Mouse (Mus musculus): ENCODE measurements around the gene Tenm3.

The Tenm3 gene

GRCm38 (mm10) chr8:48236968-48237367 is 606.8 kb downstream of the Tenm3 start:
- no peak for DNase-seq

GRCm38 (mm10) chr8:48232927-48233326 is 610.8 kb downstream of the Tenm3 start:
- DNase-seq = no peak

DNA sequence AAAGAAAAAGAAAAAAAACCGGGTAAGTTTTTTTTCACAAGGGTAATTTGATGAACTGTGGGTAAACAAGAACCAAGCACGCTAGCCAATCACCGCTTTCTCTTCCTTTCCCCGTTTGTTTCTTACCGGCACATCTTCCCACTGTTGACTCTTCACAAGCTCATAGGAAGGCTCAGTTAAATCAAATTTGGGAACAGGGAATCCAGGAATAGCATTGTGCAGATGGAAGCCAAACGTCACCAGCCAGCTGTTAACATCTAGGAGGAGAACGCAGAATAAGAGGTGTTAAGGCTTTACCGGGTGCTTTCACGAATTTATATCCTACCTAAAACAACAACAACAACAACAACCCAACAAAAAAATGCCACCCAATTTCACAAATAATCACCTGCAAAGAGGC is 611.9 kb downstream of the Tenm3 start:
- no peak for DNase-seq

DNA sequence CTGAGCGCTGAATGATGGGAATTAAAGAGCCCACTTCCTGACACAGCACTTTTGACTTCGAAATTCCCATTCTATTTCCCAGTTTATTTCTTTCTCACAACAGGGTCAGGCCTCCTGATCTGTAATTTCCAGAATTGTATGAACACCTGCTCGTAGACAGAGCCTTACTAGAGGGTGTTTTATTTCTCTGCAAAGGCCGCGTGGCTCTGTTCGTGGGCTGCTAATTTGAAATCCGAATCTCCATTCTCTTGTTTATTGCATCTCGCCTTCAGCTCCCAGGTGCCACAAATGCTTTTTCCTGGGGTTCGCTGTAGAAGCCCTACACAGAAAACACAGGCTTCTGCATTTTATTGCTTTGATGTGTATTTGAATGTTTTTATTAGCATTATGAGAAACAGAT is 612.4 kb downstream of the Tenm3 start:
- no peak for DNase-seq

GRCm38 (mm10) chr8:48228676-48229075 is 615.1 kb downstream of the Tenm3 start:
- no peak for DNase-seq

GRCm38 (mm10) chr8:48224753-48225152 is 619.0 kb downstream of the Tenm3 start:
- no peak for DNase-seq

DNA sequence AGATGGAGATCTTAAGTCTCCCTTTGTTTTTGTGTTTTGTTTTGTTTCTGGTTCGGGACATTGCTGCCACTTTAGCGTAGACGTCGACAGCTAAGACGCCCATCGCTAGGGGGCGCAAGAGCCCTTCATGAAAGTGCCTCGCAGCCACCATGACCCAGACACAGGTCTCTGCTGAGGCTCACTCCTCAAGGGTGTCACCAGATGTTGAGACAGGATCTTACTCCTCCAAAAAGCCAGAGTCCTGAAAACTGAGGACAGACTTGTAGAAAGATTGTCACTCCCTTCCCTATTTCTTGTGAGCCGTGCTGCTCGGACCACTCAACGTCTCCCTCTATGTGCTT is 621.4 kb downstream of the Tenm3 start:
- peak; percentile 90 for DNase-seq

- peak; percentile 11 for DNase-seq
Measured at GRCm38 (mm10) chr8:48221724-48222428, 621.9 kb downstream of the Tenm3 start.

- DNase-seq = peak; percentile 7
Measured at GRCm38 (mm10) chr8:48221304-48221703, 622.4 kb downstream of the Tenm3 start.

DNA sequence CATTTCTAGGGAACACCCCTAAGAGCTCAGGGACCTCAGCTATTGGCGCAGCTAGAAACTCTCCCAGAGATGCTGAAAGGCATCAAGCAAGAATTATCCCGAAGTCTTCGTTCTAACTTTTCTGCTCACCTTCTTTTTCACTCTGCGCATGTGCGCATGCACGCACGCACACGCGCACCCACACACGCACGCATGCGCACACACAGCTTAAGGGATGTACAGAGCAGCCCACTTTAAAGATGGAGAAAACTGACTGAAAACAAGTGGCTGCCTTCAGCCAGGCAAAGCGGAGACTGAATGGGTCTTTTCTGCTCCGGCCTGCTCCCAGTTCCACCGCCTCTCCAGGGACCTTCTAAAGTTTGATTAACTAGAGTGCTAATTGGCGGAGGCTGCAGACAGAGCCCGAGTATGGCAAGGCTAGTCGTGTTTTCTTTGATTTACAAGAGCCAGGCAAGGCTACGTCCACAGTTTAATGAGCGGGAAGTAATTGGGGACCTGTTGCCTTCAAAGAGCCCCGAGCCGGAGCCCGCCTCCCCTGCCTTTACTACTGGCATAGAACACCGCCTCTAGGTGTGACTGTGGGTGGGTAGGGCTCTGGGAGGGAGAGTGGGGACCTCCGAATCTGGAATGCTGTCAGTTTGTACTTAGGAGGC is 623.1 kb downstream of the Tenm3 start:
- no peak for DNase-seq

DNA sequence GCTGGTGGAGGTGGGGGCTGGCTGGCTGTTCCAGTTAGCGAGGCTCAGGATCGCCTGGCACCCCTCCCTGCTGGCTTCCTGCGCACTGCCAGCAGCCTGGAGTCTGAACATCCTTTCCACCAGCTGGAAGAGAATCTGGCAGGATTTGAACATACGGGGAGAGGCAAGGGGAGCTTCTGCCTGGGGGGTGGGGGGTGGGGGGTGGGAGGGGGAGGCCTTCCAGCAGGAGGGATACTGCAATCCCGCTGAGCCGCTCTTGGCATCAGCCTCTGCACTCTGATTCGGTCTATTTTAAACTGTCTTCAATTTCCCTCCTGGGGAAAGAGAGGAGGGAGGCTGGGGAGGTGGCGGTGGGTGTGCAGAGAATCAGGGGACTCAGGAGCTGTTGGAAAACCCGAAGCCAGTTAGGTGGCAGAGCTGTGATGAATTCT is 628.7 kb downstream of the Tenm3 start:
- no peak for DNase-seq

- no peak for DNase-seq
Measured at GRCm38 (mm10) chr8:48214386-48214785, 629.4 kb downstream of the Tenm3 start.

DNA sequence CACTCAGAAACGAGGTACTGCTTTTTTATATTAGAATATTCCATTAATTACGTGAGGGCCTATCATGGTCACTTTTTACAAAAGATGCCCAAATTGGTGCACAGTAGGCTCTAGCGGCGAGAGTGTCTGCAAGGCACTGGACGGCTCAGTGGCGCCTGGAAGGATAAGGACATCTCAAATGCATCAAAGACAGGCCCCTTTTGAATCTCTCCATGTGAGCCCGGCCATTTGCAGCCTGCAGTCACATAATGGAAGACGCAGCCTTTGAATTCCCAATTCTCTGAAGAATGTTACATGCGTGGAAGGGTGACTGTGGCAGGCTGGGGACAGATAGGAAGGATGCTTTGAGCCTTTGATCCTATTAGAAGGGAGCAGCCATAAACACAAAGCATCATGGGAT is 631.8 kb downstream of the Tenm3 start:
- DNase-seq = no peak

GRCm38 (mm10) chr8:48207567-48207966 is 636.2 kb downstream of the Tenm3 start:
- no peak for DNase-seq

DNA sequence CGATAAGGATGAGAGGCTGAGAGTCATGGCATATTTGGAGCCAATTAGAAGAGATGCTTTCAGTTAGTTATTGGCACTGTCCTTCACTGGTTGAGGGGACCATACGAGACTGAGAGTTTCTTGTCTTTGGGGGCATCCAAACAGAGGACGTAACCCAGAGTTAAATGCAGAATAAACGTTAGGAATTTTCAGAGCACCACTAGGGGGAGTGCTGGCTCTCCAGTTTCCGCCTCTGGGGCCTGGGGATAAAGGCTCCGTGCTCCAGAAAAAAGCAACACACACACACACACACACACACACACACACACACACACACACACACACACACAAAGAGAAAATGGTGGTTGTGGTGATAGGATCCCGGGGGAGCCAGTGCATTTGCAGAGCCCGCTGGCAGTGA is 636.8 kb downstream of the Tenm3 start:
- no peak for DNase-seq

DNA sequence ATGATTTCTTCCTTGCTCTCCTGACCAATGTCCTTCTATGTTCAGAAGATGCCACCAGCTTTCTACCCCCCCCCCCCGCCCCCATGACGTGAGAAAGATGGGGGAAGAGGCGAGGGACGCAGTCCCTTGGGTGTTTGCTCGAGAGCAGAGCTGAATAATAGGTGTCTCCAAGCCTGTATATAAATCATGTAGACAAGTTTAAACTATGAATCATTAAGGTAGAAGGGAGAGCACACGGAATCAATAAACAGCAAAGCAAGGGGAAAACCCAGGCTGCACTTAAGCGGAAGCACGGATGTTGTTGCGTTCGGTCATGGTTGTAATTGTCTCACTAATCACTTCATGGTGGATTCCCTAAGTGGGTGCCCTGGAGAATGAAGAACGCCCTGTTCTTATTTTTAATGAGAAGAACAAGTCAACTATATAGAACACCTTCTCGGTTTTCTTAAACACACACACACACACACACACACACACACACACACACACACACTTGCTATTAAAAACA is 638.9 kb downstream of the Tenm3 start:
- no peak for DNase-seq

DNA sequence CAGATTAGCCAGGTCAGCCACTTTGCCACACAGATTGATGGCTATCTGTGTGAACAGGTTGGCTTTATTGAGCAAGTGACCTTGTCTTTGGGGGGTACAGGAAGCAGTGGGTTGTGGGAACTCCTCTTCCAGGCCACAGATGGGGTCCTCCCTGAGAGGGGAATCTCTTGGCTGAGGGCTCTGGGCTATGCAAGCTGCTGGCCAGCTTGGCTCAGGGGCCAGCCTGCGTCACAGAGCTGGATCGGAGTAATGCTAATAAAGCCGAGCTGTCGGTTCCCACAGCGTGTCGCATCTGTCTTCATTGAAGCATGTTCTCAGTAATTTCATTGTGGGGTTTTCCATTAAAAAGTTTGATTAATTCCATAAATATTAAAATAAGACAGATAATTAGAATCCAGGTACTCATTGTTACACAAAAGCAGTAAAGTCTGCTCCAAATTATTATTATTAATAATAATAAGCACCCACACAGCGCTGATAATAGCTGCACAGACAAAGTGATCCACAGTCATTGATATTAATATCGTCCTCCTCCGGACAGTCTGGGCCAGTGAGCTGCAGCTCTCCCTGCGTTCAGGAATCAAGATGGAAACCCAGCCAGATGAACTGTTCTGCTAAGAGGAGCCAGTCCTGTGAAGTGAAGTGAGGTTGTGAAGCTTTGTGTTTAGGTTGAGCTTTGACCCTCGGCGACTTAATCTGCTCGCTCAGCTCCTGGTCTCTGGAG is 639.5 kb downstream of the Tenm3 start:
- no peak for DNase-seq

- DNase-seq = no peak
Measured at GRCm38 (mm10) chr8:48203611-48204010, 640.1 kb downstream of the Tenm3 start.

GRCm38 (mm10) chr8:48203161-48203560 is 640.6 kb downstream of the Tenm3 start:
- DNase-seq = no peak

GRCm38 (mm10) chr8:48202632-48203031 is 641.1 kb downstream of the Tenm3 start:
- DNase-seq = no peak

DNA sequence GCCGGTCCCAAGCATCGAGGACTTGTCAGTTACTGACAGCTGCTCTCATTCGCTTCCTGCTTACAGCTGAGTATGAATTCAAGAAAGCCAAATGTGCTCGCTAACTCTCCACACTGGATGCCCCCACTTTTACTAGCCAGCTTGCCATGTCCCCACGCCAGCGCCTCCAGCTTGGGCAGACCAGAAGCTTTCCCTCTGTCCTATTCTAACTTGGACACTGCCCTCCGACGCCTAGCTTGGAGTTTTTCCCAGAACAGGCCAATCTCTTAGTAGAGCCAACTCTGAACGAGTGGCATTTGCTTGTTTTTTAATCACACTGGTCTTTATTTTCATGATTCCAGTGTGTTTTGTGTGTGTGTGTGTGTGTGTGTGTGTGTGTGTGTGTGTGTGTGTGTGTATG is 644.6 kb downstream of the Tenm3 start:
- DNase-seq = no peak

DNA sequence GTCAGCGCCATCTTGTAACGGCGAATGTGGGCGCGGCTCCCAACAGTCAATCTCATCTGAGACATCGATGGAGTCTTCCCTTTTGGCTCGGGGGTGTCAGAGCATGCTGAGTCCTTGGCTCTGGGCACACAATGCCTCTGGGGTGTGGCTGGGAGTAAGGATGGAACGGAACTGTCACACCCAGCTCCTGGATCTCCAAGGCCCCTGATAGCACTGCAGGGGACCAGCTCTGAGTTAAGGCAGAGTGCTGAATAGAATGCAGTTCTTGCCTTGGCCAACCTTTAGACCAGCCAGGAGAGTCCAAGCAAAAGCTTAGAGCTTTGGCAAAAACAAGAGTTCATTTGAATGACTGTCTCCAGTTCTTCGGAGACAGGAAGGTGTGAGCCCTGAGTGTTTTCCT is 647.8 kb downstream of the Tenm3 start:
- no peak for DNase-seq

DNA sequence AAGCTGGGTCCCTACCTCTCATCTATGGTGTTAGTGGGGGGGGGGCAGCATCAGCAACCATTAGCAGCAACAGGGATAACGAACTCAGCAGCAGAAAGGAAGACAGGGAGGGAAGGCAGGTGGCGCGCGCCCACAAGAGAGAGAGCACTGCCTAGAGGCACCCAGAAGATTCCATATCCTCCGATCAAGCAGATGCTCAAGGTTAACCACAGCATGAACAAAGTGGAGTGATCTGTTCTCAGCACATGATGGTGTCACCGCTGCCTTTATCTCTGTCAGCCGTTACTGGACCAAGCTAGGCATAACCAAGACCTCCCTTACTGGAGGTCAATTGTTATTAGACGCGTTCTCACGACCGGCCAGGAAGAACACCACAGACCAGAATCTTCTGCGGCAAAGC is 655.2 kb downstream of the Tenm3 start:
- DNase-seq = no peak

- DNase-seq = no peak
Measured at GRCm38 (mm10) chr8:48183758-48184157, 660.0 kb downstream of the Tenm3 start.

All from kidney, postnatal 14 days (tissue).